Mouse (Mus musculus) urinary bladder, postnatal 14 days (tissue): ENCODE data around the gene Gm5426.
A peak's percentile ranks its signal among the peaks of the same experiment; 100 is the strongest.
"Not testable (repeated sequence)": the region's sequence is repeated elsewhere in the genome, so short reads cannot be mapped to it uniquely, and the experiment has no call there.

Experiments
- DNase-seq: peaks from one replicate; pipeline ENCODE4 v3.0.0; 2021; ENCODE audit warnings: low spot score

The Gm5426 gene

DNA sequence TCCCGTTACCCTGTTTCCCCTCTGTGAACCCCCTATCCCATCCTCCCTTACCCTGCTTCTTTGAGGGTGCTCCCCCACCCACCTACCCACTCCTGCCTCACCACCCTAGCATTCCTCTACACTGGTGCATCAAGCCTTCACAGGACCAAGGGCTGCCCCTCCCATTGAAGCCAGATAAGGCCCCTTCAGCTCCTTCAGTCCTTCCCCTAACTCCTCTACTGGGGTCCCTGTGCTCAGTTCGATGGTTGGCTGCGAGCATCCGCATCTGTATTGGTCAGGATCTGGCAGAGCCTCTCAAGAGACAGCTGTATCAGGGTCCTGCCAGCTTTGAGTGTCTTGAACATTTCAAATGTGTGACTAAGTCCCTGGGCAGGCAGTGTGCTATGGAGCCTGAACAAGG is 2.9 kb downstream of the Gm5426 start:
- not testable (repeated sequence) for DNase-seq

DNA sequence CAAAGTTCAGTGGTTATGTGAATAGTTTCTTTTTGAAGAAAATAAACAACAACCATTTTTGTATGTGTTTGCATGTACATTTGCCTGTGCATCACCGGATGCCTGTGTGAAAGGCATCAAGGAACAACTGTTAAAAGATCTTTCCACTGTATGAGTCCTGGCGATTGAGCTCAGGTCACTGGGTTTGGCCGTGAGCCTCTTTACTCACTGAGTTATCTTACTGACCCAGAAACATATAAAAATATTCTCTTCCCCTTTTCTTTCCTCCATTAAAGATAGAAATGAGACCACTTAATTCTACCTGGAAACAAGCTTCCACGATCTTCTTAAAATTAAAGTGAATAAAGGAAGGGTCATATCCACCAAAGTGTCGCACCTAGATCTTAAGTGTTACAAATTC is 10.2 kb downstream of the Gm5426 start:
- no peak for DNase-seq

DNA sequence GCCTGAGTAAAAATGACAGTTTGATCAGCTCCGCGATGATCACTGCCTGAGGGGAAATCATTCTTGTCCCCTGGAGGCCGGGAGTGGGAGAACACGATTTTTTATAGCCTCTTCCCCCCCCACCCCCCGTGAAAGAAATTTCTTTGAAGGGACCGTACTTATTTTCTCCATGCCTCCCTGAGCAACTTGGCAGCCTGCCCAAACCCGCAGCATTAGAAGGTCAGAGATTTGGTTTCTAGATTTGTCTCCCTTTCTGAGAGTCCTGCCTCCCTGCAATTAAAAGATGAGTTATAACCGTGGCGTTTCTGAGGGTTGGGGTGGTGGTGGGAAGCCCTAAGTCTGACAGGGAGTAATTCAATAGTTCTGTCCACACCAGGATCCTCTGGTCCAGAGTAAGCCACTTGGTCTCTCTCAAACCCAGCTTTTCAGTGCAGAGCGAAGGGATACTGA is 11.9 kb downstream of the Gm5426 start:
- peak; percentile 48 for DNase-seq

DNA sequence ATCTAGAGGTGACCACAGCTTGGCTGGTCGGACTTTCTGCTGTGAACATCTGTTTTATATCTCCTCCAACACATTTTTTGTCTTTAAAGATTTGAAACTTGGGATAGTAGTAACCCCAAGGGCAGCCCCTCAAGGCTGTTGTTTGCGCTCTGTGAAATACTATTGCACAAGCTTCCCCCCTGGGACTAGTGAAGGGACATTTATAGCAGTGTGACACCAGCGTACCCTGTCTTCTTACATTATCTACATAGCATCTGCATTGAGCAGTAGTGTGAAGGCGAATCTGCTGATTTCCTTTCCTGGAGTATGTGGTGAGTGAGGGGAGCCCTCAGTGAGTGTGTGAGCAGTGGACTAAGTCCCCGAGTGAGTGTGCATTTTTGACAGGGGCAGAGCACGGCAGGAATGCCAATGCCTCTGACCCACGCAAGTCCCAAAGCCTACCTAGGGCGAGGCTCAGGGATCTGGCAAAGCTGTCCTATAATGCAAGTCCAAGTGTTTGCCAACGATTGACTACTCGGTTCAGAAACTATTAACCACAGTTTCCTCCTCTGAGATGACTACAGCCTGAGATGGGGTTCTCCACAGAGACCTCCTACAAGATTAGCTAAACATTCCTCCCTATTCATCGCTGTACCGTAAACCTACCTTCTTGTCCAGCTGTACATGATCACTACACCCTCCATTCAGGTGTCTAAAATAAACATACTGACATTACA is 14.2 kb downstream of the Gm5426 start:
- DNase-seq, result no peak

- no peak for DNase-seq
These were observed 16.9 kb downstream of the Gm5426 start for GRCm38 (mm10) chr10:96153315-96153714.

- DNase-seq, result no peak
These were observed 26.7 kb downstream of the Gm5426 start for GRCm38 (mm10) chr10:96162975-96163706.

- DNase-seq, result no peak
These were observed 27.4 kb downstream of the Gm5426 start for GRCm38 (mm10) chr10:96163791-96164190.

DNA sequence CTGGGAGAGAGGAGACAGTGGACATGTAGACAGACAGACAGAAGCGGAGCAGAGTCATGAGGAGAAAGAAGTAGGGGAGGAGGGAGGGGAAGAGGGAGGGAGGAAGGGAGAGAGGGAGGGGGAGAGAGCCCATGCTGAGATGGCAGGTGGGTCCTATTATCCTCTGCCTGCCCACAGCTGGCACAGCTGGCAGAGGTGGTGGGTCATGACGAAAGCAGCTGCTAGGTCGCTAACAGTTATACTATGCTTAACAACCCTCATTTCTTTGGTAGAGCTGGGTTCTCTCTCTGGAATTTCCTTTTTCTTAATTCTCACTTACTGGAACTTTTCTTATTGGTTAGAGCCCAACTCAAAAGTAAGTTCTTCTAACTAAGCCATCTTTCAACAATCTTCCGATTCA is 28.9 kb downstream of the Gm5426 start:
- no peak for DNase-seq

DNA sequence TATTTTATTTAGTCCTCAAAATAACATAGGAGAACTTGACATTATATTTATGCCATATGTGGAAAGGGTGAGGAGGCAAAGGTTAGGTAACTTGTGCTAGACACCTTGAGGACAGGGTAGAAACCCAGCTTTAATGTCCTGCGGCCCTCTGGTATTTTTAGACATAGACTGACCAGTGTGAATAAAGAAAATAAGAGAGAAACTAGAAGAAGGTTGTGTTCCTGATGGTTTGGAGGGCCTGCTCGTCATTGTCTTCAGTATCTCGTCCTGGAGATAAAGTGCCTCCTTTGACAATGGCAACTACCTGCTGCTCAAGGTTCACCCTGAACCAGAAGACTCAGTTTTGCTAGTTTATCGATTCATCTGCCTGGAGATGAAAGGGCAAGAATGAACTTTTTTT is 32.6 kb downstream of the Gm5426 start:
- no peak for DNase-seq

DNA sequence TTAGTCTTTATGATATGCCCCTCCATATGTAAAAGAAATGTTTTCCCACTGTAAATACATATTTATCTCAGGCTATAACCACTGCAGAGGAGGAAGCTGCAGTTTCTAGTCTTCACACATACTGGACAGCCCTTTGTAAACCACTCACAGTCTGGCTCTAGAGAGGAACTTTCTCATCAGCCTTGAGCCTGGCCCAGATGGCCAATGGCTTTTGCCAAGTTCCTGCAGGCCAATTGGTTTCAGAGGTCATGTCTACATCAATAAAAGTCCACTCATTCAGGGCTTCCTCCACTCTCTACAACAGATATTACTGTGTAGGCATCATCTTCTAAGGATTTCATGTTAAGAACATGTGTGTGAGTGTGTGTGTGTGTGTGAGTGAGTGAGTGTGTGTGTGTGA is 35.1 kb downstream of the Gm5426 start:
- DNase-seq, result no peak

DNA sequence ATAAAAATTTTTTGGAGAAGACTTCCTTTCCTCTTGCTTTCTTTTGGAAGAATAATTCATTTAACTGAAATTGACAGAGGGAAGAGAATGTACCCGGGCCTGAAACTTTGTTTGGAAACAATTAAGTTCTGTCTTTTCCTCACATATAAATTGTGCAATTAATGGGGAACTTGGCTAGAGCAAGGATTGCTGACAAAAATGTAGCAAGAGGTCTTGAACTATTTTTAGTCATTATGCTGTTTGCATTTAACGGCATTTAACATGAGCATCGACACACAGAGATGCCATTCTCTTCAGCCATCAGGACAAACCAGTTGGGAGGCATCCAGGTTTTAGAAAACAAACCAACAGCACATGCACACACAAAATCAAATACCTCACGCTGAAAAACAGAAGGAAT is 36.6 kb downstream of the Gm5426 start:
- DNase-seq, result no peak

DNA sequence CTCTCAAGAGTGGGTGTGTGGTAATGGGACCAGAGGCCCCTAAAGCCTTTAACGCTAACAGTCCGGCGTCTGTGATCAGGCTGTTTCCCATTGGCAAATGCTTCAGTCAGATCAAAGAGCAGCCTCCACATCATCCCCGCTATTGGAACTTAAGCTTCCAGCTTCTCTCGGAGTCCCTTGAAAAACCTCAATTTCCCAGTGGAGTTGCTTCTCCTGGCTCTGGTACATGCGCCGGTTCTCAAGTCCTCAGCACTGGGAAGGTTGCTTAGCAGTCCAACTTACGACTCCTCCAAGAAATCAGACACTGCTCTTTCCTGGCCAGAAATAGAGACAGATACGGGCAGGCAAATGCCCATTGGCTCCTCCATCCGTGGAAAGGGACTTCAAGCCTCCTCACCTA is 37.4 kb downstream of the Gm5426 start:
- no peak for DNase-seq

GRCm38 (mm10) chr10:96176916-96177315 is 40.5 kb downstream of the Gm5426 start:
- no peak for DNase-seq

- DNase-seq, result no peak
These were observed 44.4 kb downstream of the Gm5426 start for GRCm38 (mm10) chr10:96180554-96181397.

DNA sequence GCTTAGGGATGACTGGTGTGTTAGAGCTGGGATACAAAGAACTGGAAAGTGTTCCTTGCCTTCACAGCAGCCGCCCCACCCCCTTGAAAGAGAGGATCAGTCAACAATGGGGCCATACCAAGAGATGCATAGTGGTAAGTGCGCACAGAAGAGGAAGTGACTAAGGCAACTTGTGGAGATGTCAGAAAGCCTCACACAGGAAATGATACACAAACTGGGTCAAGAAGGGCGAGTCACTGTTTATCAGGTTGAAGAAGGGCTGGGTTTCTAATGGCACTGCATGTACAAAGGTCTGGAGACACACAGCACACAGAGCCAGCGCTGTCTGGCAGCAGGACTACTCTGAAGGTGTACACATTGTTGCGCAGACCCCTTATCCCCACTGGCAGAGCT is 45.0 kb downstream of the Gm5426 start:
- DNase-seq, result no peak

DNA sequence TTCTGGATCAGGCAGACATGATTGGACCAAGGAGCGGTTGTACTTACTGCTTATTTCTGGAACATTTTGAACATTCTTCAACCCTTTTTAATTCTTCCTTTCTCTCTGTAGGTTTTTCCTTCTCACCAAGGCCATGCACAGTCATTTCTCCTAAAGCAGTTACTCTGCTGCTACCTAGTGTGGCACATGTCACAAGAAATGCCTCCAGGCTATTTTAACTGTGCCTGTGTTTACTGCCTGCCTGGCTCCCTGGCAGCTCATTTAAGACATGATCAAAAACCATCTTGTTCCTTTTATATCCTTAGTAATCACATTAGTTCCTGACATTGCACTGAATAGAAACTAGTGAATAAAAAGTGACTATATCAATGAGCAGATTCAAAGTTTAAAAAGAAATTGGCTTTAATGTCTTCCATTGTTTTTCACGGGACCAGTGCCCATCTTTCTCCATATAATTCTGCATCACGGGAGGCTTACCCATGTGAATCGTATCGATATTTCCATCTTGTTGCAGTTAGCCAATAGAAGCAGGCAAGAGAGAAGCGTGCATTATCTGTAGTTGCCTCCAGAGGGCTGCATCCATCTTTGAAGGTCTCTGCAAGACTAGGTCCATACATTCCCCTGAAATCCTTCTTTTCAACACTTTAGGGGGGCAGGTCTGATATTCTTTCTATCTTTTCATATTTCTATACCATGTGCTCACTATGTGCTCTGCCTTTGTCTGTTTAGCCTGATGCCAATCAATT is 45.7 kb downstream of the Gm5426 start:
- DNase-seq, result no peak

DNA sequence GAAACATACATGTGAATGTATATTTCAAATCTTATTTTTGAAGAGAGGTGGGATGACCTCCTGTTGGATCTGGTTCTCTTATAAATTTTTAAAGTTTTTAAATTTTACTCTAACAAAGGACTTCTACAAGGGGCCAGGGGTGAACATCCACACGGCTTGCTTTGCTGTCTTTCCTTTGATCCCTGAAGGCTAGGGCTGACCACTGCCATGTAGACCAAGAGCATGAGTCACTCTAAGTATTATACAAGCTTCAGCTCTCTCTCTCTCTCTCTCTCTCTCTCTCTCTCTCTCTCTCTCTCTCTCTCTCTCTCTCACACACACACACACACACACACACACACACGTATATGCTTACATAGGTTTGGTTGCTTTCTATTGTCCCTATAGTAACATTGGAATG is 48.6 kb downstream of the Gm5426 start:
- no peak for DNase-seq

GRCm38 (mm10) chr10:96185601-96186000 is 49.2 kb downstream of the Gm5426 start:
- DNase-seq, result no peak
